Mouse (Mus musculus) mouse trophoblast stem cell (cell line): ENCODE measurements around the gene Fastkd1.

Source experiments
- in situ Hi-C, 2 experiments: fragments of 300-500 bp; cut with MseI, MboI; formaldehyde crosslinking; loops; 2 replicates in 1 of 2; 3 replicates in 1 of 2; pipeline ENCODE4 v1.15.1; 2025

Gene Fastkd1

DNA sequence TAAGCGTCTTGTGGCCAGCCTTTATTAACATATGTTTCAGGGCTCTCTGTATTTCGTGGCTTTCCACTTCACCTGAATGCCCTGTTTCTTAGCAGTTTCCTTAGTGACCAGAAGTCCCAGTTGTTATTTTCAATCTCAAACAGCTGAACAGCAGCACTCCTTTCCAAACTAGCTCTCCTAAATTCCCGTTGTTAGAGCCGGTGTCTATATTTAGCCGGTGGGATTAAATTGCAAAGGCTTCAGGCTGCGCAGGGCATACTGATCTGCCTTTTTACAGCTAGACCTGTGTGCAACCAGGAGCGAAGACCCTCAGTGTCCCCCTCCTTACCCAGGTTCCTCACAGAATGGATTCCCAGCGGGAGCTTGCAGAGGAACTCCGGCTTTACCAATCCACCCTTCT is 43.5 kb downstream of the Fastkd1 start, which contains the start of gene Klhl41:
Gene Klhl41 (plus strand): TSS at position 268 of the 400 bp plus-strand sequence.
- in situ Hi-C loops, result no loop called here

DNA sequence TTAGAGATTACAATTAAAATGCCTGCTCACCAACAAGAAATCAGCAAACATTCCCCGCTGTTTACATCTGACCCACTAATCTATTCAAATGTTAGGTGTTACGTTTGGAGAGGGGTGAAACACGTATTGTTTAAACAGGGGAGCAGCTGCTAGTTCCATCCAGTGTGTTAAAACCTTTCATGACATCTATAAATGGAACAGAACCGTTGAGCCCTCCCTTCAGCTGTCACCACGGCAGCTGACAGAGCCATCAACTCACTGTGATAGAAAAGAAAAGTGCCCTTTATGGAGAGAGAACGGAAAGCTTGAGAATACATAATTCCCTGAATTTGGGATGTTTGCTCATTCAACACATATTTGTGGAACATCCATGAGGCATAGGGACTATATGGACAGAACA is 44.9 kb downstream of the Fastkd1 start:
- in situ Hi-C loops, result no loop called here

DNA sequence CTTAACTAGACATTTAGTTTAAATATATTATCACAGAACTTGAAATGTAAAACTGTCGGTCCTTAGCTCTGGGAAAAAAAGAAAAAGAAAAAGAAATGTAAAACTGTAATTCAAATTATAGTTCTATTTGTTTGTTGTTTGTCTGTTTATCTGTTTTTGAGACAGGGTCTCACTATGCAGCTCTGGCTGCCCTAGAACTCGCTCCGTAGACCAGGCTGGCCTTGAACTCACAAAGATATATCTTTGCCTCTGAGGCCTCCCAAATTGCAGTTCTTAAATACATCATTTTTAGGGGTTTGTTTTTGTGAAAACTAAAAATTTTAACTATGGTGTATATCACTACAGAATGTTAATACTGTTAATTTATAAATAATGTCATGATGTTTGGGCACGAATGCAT is 45.7 kb downstream of the Fastkd1 start:
- in situ Hi-C loops, result no loop called here

DNA sequence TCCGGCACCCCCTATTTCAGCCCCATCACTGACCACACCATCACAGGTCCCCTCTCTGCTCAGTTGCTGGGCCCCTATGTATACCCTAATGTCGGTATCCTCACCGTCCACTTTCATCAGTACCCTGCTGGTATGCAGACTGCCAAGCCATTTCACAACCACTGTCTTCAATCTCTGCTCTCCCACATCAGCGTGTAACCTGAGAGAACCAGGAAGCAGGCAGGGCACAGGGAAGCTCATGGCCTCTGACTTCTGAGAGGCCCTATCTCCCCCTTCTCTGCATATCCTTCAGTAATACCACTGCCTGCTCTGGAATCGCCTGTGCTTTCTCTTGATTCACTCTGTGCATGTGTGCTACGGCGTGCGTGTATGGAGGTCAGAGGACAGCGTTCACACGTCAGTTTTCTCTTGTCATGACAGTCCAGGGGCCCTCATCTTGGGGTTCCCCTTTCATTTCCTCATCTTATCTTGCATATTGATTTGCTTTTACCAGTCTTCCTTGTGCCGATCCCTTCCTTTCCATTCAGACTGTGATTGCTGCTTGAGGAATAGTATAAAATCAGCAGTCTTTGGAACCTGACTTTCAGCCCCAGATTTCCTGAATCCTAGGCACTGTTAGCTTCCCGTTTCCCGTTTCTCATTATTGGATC is 49.4 kb downstream of the Fastkd1 start:
- in situ Hi-C loops, result no loop called here

DNA sequence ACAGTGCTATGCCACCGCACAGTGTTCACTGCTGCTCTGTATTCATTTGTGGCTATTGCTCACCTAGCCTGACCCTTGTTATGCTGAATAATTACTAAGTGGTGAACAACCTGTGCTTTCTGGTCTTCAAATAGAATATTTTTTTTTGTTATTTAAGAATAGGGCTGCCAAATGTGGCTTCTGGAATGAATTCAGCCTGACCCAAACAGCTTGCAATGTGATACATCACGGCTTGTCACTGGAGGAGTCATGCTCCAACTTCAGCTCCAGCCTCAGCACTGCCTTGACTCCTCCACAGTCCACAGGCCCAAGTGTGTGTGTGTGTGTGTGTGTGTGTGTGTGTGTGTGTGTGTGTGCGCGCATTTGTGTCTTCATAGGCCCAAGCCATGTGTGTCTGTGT is 54.0 kb downstream of the Fastkd1 start:
- in situ Hi-C loops, result no loop called here

DNA sequence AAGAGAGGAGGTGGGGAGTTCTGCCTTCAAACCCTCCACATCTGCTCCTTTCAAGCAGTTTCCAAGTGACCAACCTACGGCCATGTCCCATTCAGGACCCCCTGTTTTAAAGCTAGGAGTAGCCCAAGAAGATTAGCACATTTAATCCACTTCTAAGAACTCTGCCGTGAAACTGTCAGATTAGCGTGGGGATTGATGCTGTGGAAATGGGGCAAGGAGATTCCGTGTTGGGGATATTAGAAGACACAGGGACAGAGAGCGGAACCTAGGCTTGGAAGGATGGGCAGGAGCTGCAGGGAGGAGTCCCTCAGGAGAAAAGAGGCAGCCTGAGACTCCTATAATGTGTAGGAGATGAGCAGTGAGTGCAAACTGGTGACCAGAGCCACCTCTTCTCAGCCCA is 63.6 kb downstream of the Fastkd1 start:
- in situ Hi-C loops, result no loop called here

DNA sequence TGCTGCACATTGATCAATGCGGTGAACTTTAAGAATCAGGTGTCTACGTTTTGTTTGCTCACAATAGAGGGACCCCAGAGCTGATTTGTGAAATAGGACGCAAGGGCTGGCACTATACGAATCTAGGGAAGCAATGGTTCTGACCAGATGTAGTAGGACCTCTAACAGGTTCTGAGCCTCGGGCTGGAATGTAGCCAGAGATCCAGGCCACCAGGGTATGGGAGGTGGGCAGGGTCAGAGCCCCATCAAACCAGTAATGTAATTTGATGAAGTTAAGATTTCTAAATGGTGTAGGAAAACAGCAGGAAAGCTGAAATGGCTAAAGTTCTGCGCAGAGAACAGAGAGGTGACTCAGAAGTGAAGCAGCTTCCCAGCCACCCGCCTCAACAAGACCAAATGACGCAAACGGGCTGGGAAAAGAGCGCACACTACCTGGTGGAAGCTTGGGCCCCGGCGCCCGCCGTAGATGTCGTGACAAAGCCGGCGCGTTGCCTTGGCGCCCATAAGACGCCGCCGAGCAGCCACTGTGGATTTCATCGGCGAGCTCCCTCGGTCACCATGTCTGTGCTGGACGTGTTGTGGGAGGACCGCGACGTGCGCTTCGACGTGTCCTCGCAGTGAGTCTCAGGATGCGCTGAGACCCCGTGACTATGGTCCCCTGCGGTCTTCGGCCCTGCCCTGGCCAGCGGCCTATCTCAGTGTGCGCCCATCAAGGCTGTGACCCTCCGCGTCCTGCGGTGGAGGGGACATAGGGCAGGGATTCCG is 66.4 kb downstream of the Fastkd1 start, which contains the start of gene Bbs5:
Gene Bbs5 (plus strand): TSS at position 446 of the 765 bp plus-strand sequence.
- in situ Hi-C loops, result no loop called here

DNA sequence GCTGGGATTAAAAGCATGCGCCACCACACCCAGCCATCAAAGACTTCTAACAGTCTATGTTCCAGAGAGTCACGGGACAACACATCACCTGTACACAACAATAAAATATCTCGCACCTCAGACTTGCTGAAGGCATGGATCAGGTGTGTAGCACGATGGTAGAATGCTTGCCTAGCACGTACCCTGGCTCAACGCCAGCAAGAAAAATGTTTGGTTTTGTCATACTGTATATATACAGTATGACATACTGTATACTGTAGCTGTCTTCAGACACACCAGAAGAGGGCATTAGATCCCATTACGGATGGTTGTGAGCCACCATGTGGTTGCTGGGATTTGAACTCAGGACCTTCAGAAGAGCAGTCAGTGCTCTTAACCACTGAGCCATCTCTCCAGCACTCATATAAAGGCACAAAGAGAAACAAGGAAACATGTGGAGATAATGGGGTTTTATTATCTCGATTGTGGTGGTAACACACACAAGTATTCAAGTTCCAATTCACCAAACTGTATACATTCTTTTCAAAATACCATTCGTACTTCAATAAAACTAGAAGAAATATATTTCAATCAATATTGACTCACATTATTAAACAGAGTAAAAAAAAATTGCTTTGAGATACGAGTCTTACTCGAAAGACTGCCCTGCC is 68.2 kb downstream of the Fastkd1 start:
- in situ Hi-C loops, result no loop called here

DNA sequence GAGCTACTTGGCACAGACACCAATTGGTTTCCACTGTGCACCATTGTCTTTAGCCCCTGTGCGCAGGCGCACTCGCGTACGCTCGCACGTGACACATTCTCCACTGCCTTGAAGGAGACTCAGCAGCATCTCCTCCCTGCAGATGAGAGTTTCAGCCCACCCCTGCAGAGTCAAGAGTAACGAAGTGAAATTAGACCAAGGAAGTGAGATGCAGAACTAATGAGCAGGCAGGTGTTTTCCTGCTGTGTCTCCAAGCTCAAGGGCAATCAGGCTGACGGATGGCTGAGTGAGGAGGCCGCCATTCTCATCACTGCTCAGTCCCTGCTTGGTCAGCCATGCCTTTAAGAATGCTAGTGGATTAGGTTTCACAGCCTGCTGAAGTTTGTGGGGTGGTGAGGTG is 73.2 kb downstream of the Fastkd1 start:
- in situ Hi-C loops, result no loop called here

DNA sequence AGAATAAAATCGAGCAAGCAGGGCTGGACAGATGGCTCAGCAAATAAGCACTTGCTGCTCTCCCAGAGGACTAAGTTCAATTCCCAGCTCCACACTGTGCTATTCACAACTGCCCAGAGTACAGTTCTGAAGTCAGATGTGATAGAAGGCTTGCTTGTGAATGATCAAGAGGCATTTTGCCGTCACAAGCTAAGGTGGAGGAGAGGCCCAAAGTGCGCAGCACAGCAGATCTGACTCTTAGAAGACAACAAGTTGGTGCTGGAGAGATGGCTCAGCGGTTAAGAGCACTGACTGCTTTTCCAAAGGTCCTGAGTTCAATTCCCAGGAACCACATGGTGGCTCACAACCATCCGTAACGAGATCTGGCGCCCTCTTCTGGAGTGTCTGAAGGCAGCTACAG is 75.3 kb downstream of the Fastkd1 start:
- in situ Hi-C loops, result loop anchor here in 1 of 2 experiments (10.0 kb wide), 1 partner anchor 137 kb away; no protein-coding TSS in a partner anchor
